Mouse (Mus musculus) heart, embryonic 12.5 days (tissue): ENCODE results near the gene F11r. TPM values are rescaled to one million over a fixed set of nuclear protein-coding genes. Genes with fewer than 3 reads are reported as not detected.

ENCODE experiments used
- ATAC-seq: fragments of 200-750 bp; cut with Nextera tagmentation; 2 replicates; pipeline ENCODE4 v1.8.0; 2017; ENCODE audit warnings: moderate TSS enrichment, moderate library complexity; ENCODE audit not compliant: insufficient number of reproducible peaks, low FRiP score
- H3K27ac ChIP-seq: fragments of 300-500 bp; sonication (generic); 2 replicates; pipeline ENCODE4 v1.5.1; 2016; ENCODE audit warnings: mild to moderate bottlenecking, moderate library complexity; ENCODE audit not compliant: poor library complexity, severe bottlenecking
- H3K27me3 ChIP-seq: fragments of 300-500 bp; sonication (generic); replicated peaks from 2 replicates; pipeline ENCODE4 v1.6.1; 2016; ENCODE audit warnings: mild to moderate bottlenecking, moderate library complexity
- H3K36me3 ChIP-seq: fragments of 300-500 bp; sonication (generic); 2 replicates; pipeline ENCODE4 v1.6.1; 2016; ENCODE audit warnings: mild to moderate bottlenecking, moderate library complexity
- H3K4me1 ChIP-seq: fragments of 300-500 bp; sonication (generic); replicated peaks from 2 replicates; pipeline ENCODE4 v1.6.1; 2016; ENCODE audit warnings: mild to moderate bottlenecking
- H3K4me2 ChIP-seq: fragments of 300-500 bp; sonication (generic); 2 replicates; pipeline ENCODE4 v1.6.1; 2016; ENCODE audit warnings: mild to moderate bottlenecking, moderate library complexity
- H3K4me3 ChIP-seq: fragments of 300-500 bp; sonication (generic); 2 replicates; pipeline ENCODE4 v1.5.1; 2016; ENCODE audit warnings: mild to moderate bottlenecking
- H3K9ac ChIP-seq: fragments of 300-500 bp; sonication (generic); 2 replicates; pipeline ENCODE4 v1.6.1; 2016; ENCODE audit warnings: mild to moderate bottlenecking, moderate library complexity
- H3K9me3 ChIP-seq: fragments of 300-500 bp; sonication (generic); replicated peaks from 2 replicates; pipeline ENCODE4 v1.6.1; 2016; ENCODE audit warnings: mild to moderate bottlenecking, moderate library complexity
- WGBS: fragments of 180-500 bp; shearing (Covaris S2); methylation state at CpG from one replicate; pipeline ENCODE4 v1.1.7; 2016; 5-methylcytosine and 5-hydroxymethylcytosine counted together
- polyA plus RNA-seq: library from polyadenylated mRNA; unstranded; fragments of >200 nt; fragmentation: Nextera tagmentation; extraction: Ambion mirVana; gene quantifications from 2 replicates; pipeline ENCODE4 v1.2.1, GENCODE M21; 2016

Gene F11r
- polyA plus RNA-seq, 1 experiment from 2014 or later, result 70.7 TPM

DNA sequence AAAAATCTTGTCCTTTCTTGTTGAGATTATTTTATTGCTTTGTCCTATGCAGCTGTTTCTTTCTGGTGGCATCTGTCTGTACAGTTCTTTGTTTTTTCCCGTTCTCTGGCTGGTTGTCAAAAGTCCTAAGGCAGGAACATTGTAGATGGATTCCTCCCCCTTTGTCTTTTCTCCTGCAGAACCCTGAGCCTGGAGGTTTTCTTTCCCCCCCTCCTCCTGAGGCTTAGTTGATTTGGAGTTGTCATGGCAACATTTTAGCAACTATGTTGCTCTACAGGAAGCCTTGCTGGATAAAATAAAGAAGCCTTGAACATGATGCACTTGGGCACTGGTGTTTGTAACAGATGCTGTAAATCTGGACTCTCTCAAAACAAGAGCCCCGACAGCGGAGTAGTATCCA is 24.9 kb upstream of the F11r start:
- Histone ChIP-seq H3K4me3 (peak overlapping the region; percentile 83), H3K4me2 (peak overlapping the region; percentile 77), H3K4me1 (peaks cover 17% of the 10 kb centered on the region), H3K36me3 (peaks cover 26% of the 10 kb centered on the region), H3K27ac (peak overlapping the region; percentile 85), H3K9me3 (no peaks in the 10 kb centered on the region), H3K27me3 (peaks cover 16% of the 10 kb centered on the region; the same call in 1 of the 2 replicates), H3K9ac (peak overlapping the region; percentile 95)
- WGBS, result 58% methylated on average over 3 of the region's 3 CpGs
- ATAC-seq, result no peak

DNA sequence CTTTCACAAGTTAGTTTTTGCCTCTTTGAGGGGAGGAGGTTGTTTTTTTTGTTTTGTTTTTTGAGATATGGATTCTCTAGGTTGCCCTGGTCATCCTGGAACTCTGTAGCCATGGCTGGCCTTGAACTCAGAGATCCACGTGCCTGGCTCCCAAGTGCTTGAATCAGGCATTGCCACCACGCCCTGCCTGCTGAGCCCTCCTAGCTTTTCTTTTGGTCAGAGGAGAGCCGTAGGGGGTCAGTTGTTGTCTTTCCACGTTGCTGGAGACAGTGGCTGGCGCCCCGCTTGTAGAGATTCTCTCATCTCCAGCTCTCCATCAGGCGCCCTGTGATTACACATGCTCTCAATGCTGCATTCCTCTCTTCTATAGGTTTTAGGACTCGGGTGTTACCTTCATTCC is 23.7 kb upstream of the F11r start:
- 72% methylated on average over 8 of the region's 8 CpGs for WGBS
- peaks cover 17% of the 10 kb centered on the region for H3K4me1 ChIP-seq
- H3K27ac ChIP-seq, result no peak overlapping the region

DNA sequence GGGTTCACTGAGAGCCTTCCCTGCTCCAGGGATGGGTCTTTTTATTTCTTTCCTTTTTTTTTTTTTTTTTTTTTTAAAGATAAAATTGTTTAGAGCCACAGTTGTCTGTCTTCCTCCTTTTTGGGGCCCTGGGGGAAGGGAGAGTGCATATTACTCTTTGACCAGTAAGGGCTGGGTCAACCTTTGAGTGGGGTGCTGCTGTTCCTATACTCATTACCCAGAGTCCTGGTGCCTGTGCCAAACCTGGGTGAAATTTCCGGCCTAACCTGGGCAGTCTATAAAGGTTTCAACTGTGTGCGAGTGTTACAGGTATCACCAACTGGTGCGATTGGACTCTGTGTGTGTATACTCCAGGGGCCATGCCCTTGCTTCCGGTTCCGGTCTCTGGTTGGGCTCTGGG is 18.7 kb upstream of the F11r start, which contains the start of gene Tstd1:
Gene Tstd1, plus strand, starts transcription at position 213 of the 400 bp plus-strand sequence.
- H3K27ac ChIP-seq, result no peak within 1 kb of the TSS
- WGBS, result 87% methylated on average over 5 of the region's 5 CpGs

More for the DNA sequence above, 23.7 kb upstream of the F11r start:
- H3K9me3 ChIP-seq, result no peaks in the 10 kb centered on the region
- H3K36me3 ChIP-seq, result peaks cover 36% of the 10 kb centered on the region
- H3K9ac ChIP-seq, result no peak overlapping the region
- H3K4me2 ChIP-seq, result no peak overlapping the region
- H3K4me3 ChIP-seq, result no peak overlapping the region
- peaks cover 6% of the 10 kb centered on the region; the same call in 1 of the 2 replicates for H3K27me3 ChIP-seq
- no peak for ATAC-seq

DNA sequence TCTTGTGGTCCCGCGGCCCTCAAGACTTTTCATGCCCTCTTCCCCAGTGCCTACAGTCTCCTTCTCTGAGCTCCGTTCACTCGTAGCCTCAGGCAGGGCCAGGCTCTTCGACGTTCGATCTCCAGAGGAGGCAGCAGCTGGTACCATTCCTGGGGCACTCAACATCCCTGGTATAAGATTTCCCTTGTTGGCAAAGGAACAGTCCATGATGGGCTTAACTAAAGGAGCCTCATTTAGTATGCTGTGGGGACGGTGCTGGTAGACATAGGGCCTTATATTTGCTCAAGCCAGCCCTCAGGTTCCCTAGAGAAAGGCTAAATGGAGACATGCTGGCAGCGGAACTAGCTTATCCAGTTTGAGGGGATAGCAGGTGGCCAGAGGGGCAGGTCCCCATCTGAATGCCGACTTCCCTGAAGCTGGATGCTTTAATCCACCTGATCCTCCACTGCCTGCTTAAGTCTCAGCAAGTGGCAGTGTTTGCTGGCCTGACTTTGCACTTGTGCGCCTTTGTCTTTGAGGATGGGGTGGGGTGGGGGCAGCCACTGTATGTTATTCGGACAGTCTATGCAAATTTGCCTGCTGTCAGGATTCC is 17.9 kb upstream of the F11r start:
- Histone ChIP-seq H3K4me1 (peaks cover 12% of the 10 kb centered on the region), H3K4me2 (no peak overlapping the region), H3K27ac (no peak overlapping the region), H3K9me3 (no peaks in the 10 kb centered on the region), H3K36me3 (peaks cover 62% of the 10 kb centered on the region), H3K9ac (no peak overlapping the region), H3K4me3 (no peak overlapping the region), H3K27me3 (no peaks in the 10 kb centered on the region)
- no peak for ATAC-seq
- 81% methylated on average over 12 of the region's 12 CpGs for WGBS

More for the DNA sequence above, 18.7 kb upstream of the F11r start, which contains the start of gene Tstd1:
- H3K36me3 ChIP-seq, result peaks cover 62% of the 10 kb centered on the region
- H3K27me3 ChIP-seq, result no peaks in the 10 kb centered on the region
- H3K4me1 ChIP-seq, result peaks cover 16% of the 10 kb centered on the region
- no peaks in the 10 kb centered on the region for H3K9me3 ChIP-seq
- no peak within 1 kb of the TSS for H3K4me2 ChIP-seq
- H3K9ac ChIP-seq, result no peak within 1 kb of the TSS
- H3K4me3 ChIP-seq, result no peak within 1 kb of the TSS
- ATAC-seq, result no peak

DNA sequence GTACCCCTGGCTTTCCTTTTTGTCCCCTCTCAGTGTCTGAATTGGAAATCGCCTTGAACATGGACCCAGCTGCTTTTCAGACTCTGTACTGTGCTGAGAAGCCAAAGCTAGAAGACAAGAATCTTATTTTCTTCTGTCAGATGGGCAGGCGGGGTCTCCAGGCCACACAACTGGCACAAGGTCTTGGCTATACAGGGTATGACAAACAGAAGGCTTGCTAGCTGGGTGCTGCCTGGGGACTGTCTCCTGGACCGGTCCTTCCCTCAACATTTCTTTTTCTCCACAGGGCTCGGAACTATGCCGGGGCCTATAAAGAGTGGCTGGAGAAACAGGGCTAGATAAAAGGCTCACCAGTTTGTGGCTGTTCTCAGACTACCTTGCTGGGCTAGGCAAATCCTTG is 17.4 kb upstream of the F11r start:
- Histone ChIP-seq H3K4me3 (no peak overlapping the region), H3K4me1 (peaks cover 18% of the 10 kb centered on the region), H3K27me3 (no peaks in the 10 kb centered on the region), H3K27ac (no peak overlapping the region), H3K4me2 (no peak overlapping the region), H3K9ac (no peak overlapping the region), H3K9me3 (no peaks in the 10 kb centered on the region), H3K36me3 (peaks cover 62% of the 10 kb centered on the region)
- WGBS, result 83% methylated on average over 5 of the region's 5 CpGs
- ATAC-seq, result no peak

DNA sequence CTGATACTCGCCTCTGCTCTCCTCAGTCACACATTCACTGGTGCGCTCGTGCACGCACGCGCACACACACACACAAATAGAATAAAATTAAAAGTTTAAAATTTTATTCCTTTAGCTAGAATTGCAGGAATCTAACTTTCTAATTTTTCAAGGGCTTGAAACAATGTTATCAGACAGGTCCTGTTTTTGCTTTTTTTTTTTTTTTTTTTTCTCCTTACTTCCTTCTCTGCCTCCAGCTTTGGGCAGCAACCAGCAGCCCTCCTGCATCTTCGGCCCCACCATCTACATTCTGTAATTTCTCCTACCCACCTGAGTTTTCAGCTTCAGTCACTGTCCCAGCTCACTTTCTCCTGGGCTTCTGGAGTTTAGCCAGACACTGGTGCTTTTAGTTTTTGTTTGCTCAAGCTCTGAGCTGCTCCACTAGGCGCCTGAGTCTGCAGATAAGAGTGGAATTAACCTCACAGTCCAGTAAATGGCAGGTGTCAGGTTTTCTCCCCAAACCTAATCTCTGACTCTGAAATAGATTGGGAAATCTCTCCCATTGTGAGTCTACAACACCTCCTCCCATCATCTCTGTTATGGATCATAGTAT is 14.7 kb upstream of the F11r start:
- H3K27ac ChIP-seq, result peak overlapping the region; percentile 28; the same call in 1 of the 2 replicates
- H3K36me3 ChIP-seq, result peaks cover 38% of the 10 kb centered on the region
- no peaks in the 10 kb centered on the region for H3K27me3 ChIP-seq
- H3K4me3 ChIP-seq, result no peak overlapping the region
- H3K9me3 ChIP-seq, result no peaks in the 10 kb centered on the region
- no peak for ATAC-seq
- 67% methylated on average over 8 of the region's 8 CpGs for WGBS
- H3K9ac ChIP-seq, result no peak overlapping the region
- peaks cover 23% of the 10 kb centered on the region for H3K4me1 ChIP-seq
- H3K4me2 ChIP-seq, result no peak overlapping the region

DNA sequence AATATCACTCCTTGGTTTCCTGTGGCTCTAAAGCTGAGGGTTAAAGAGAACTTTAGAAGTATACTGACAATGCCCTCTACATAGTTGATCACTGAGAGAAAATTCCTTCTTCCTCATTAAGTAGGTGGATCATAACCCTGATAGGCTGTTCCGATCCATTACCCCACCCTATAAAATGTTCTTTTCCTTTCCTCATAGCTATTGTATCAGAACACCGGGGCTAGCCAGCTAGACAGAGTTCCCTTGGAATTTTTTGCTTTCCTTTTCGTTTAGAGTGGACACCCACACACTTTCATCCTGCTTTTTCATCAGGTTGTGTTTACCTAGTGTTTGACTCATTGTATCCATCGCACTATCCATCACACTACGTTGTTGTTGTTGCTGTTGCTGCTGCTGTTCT is 12.7 kb upstream of the F11r start:
- Histone ChIP-seq H3K4me2 (0 out of 2 replicates have a peak overlapping the region, but pooled peaks have one; percentile 21), H3K9me3 (peaks cover 7% of the 10 kb centered on the region; the same call in 1 of the 2 replicates), H3K36me3 (peaks cover 18% of the 10 kb centered on the region), H3K27ac (peak overlapping the region; percentile 22), H3K4me3 (no peak overlapping the region), H3K4me1 (peaks cover 23% of the 10 kb centered on the region), H3K27me3 (no peaks in the 10 kb centered on the region), H3K9ac (no peak overlapping the region)
- WGBS, result 34% methylated on average over 5 of the region's 5 CpGs
- ATAC-seq, result no peak

DNA sequence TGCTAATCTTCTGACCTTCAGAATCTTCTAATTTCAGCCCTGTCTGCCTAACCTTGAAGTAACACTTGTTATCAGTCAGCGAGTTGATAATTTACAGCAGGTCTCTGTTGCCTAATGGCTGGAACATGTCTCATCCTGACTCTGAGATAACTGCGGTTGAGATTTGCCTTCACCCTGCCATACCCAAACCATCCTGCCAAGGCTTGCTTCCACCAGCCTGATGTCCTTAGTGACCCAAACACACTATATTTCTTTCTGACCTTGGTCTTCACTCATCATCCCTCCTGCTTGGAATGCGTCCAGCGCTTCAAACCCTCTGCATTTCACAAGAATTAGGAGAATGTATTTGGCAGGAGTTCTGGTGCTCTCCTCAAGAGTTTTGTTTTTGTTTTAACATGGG is 12.2 kb upstream of the F11r start:
- H3K4me3 ChIP-seq, result no peak overlapping the region
- H3K36me3 ChIP-seq, result peaks cover 13% of the 10 kb centered on the region
- H3K4me1 ChIP-seq, result peaks cover 23% of the 10 kb centered on the region
- WGBS, result 27% methylated on average over 4 of the region's 4 CpGs
- H3K9me3 ChIP-seq, result peaks cover 7% of the 10 kb centered on the region; the same call in 1 of the 2 replicates
- peak overlapping the region; percentile 22 for H3K27ac ChIP-seq
- H3K9ac ChIP-seq, result no peak overlapping the region
- no peak for ATAC-seq
- H3K27me3 ChIP-seq, result no peaks in the 10 kb centered on the region
- H3K4me2 ChIP-seq, result peak overlapping the region; percentile 21; the same call in 1 of the 2 replicates

DNA sequence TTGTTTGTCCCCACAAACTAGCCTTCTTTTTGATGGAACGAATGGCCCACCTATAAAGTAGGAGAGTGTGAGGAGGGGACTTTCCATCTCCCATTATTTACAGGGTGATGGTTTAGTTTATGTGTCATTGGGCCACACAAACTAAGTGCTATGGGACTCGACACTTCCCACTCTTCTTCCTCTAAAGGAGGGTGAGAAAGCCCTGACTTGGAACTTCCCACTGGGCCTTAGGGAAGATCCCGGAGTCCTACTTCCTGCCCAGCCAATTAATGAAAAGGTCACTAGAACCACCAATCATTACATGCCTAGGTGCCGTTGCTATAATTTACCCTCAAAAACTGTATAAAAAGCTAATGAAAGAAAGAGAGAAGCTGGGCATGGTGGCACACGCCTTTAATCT is 5.2 kb upstream of the F11r start:
- 78% methylated on average over 5 of the region's 5 CpGs for WGBS
- Histone ChIP-seq H3K4me1 (0 out of 2 replicates have a peak, but pooled peaks cover 2% of the 10 kb centered on the region), H3K27ac (no peak overlapping the region), H3K9me3 (peaks cover 7% of the 10 kb centered on the region; the same call in 1 of the 2 replicates), H3K27me3 (no peaks in the 10 kb centered on the region), H3K9ac (no peak overlapping the region), H3K36me3 (no peaks in the 10 kb centered on the region), H3K4me3 (no peak overlapping the region), H3K4me2 (no peak overlapping the region)
- no peak for ATAC-seq

DNA sequence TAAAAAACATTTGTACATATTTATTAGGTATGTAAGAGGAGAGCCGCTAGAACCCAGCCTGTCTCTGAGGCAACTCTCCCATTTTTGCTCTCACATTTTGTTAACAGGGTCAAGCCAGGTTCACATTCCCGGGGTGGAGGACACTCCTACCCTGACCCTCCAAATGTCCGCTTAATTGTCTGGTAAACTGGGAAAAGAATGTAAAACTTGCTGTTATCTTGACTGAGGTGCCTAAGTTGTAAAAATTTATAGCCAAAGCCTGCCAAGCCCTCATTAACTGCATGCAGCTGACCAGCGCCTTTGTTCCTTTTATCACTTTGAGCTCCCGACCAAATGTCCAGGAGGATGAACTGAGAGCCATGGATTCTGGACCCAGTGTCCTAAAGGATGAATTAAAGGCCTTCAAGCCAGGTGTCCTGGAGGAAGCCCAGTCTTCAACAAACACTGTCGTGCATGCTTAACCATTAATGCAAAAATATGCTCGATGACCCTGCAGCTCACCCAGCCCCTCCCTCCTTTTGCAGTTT is 2.0 kb upstream of the F11r start:
- no peak for ATAC-seq
- no peaks in the 10 kb centered on the region for H3K9me3 ChIP-seq
- no peak overlapping the region for H3K4me3 ChIP-seq

DNA sequence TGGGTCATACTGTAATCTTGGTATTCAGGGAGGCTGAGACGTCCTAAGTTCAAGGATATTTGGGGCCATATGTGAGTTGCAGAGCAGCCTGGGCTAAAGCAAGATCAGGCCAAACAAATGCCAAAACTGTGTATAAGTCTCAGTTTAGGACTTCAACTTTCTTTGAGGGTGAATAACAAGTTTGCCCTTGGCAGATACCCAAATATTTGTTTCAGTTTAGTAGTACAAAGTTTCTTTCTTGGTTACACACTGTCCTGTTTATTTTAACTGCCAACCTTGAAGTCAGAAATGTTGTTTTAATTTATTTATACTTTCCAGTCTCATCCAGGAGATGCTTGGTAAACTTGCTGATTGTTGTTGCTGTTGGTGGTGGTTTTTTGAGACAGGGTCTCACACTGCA is 1.4 kb upstream of the F11r start:
- H3K27me3 ChIP-seq, result no peaks in the 10 kb centered on the region
- ATAC-seq, result no peak
- H3K9ac ChIP-seq, result no peak overlapping the region
- WGBS, result 60% methylated on average over 1 of the region's 1 CpGs
- peaks cover 28% of the 10 kb centered on the region for H3K4me1 ChIP-seq
- no peak overlapping the region for H3K4me3 ChIP-seq
- H3K9me3 ChIP-seq, result no peaks in the 10 kb centered on the region
- no peak overlapping the region for H3K4me2 ChIP-seq
- no peaks in the 10 kb centered on the region for H3K36me3 ChIP-seq
- H3K27ac ChIP-seq, result no peak overlapping the region

More for the DNA sequence above, 2.0 kb upstream of the F11r start:
- Histone ChIP-seq H3K4me2 (no peak overlapping the region), H3K36me3 (no peaks in the 10 kb centered on the region), H3K27ac (no peak overlapping the region), H3K4me1 (peaks cover 22% of the 10 kb centered on the region), H3K9ac (no peak overlapping the region), H3K27me3 (no peaks in the 10 kb centered on the region)
- 48% methylated on average over 7 of the region's 7 CpGs for WGBS
